Mouse (Mus musculus) CH12.LX (cell line): ENCODE results near the gene Sdf4. TPM values are rescaled to one million over a fixed set of nuclear protein-coding genes. Genes with fewer than 3 reads are reported as not detected.

Source experiments
- DNase-seq: peaks from one replicate; pipeline ENCODE4 v3.0.0-alpha.2; 2013; ENCODE audit errors: extremely low read depth
- H3K27ac ChIP-seq: 2 replicates; pipeline ENCODE4 v1.5.1; 2012; ENCODE audit warnings: low read depth, mild to moderate bottlenecking, control low read depth, moderate library complexity; ENCODE audit not compliant: insufficient read depth
- H3K27me3 ChIP-seq: replicated peaks from 2 replicates; pipeline ENCODE3; 2012; ENCODE audit warnings: inconsistent platforms
- H3K36me3 ChIP-seq, 2 experiments: replicated peaks in 1 of 2; 2 replicates each; pipeline versions ENCODE3 to v1.6.1; 2012; ENCODE audit warnings: inconsistent platforms in 1 of 2, low read length in 1 of 2, mild to moderate bottlenecking in 1 of 2, mixed read lengths in 1 of 2, moderate library complexity in 1 of 2; ENCODE audit not compliant: control insufficient read depth in 1 of 2, insufficient read depth in 1 of 2
- H3K4me1 ChIP-seq, 2 experiments: 2 replicates each; pipeline ENCODE4 v1.6.1; 2012; ENCODE audit warnings: inconsistent platforms in 1 of 2, moderate library complexity in 1 of 2; ENCODE audit not compliant: insufficient read depth in 2 of 2, control insufficient read depth in 1 of 2
- H3K4me2 ChIP-seq: 2 replicates; pipeline ENCODE4 v1.6.1; 2012; ENCODE audit warnings: low read depth, mild to moderate bottlenecking, control low read depth; ENCODE audit not compliant: poor library complexity, insufficient read depth, severe bottlenecking
- H3K4me3 ChIP-seq, 3 experiments: fragments of 150-350 bp in 1 of 3; sonication (generic) in 1 of 3; replicated peaks in 1 of 3; 2 replicates each; pipeline versions ENCODE3 to v1.5.1; 2011 to 2012; ENCODE audit warnings: low read depth in 2 of 3, low read length in 2 of 3, mild to moderate bottlenecking in 2 of 3, moderate library complexity in 2 of 3, control low read depth in 1 of 3, improper control_type of control experiment in 1 of 3, inconsistent platforms in 1 of 3, mixed read lengths in 1 of 3; ENCODE audit not compliant: poor library complexity in 1 of 3
- H3K79me2 ChIP-seq: replicated peaks from 2 replicates; pipeline ENCODE4 v1.6.1; 2012; ENCODE audit warnings: mild to moderate bottlenecking, moderate library complexity; ENCODE audit not compliant: control insufficient read depth, poor library complexity, insufficient read depth, severe bottlenecking; ENCODE audit errors: extremely low read depth
- H3K9ac ChIP-seq: 2 replicates; pipeline ENCODE4 v1.6.1; 2012; ENCODE audit warnings: low read depth, mild to moderate bottlenecking, control low read depth, moderate library complexity; ENCODE audit not compliant: insufficient read depth
- H3K9me3 ChIP-seq: replicated peaks from 2 replicates; pipeline ENCODE3; 2012; ENCODE audit warnings: low read length, inconsistent platforms, mixed read lengths
- BHLHE40 ChIP-seq: IDR thresholded peaks from 2 replicates; pipeline ENCODE4 v1.6.1; 2011; ENCODE audit warnings: mild to moderate bottlenecking, low read depth, low read length, improper control_type of control experiment
- CHD1 ChIP-seq: IDR thresholded peaks from 2 replicates; pipeline ENCODE4 v1.6.1; 2012; ENCODE audit warnings: low read depth, low read length, improper control_type of control experiment, inconsistent platforms
- CHD2 ChIP-seq: IDR thresholded peaks from 2 replicates; pipeline ENCODE4 v1.6.1; 2011; ENCODE audit warnings: low read length, improper control_type of control experiment
- ELF1 ChIP-seq: IDR thresholded peaks from 2 replicates; pipeline ENCODE4 v1.6.1; 2014; ENCODE audit warnings: low read depth, mild to moderate bottlenecking, inconsistent platforms, low read length, improper control_type of control experiment
- EP300 ChIP-seq: IDR thresholded peaks from 2 replicates; pipeline ENCODE4 v1.6.1; 2011; ENCODE audit warnings: low read length, improper control_type of control experiment
- ETS1 ChIP-seq: conservative IDR thresholded peaks from 2 replicates; pipeline ENCODE4 v1.6.1; 2012; ENCODE audit warnings: low read depth, mild to moderate bottlenecking, inconsistent platforms, low read length, improper control_type of control experiment, moderate library complexity
- GABPA ChIP-seq: IDR thresholded peaks from 2 replicates; pipeline ENCODE4 v1.6.1; 2012; ENCODE audit warnings: low read depth, low read length, improper control_type of control experiment, inconsistent platforms; ENCODE audit not compliant: insufficient replicate concordance
- JUN ChIP-seq: IDR thresholded peaks from 2 replicates; pipeline ENCODE4 v1.6.1; 2011; ENCODE audit warnings: low read depth, mild to moderate bottlenecking, low read length, improper control_type of control experiment, moderate library complexity; ENCODE audit not compliant: insufficient read depth
- MAFK ChIP-seq: IDR thresholded peaks from 2 replicates; pipeline ENCODE4 v1.6.1; 2011; ENCODE audit warnings: low read length, improper control_type of control experiment; ENCODE audit not compliant: insufficient replicate concordance
- MAZ ChIP-seq: IDR thresholded peaks from 2 replicates; pipeline ENCODE4 v1.6.1; 2012; ENCODE audit warnings: low read depth, mild to moderate bottlenecking, inconsistent platforms, low read length, improper control_type of control experiment, moderate library complexity
- MXI1 ChIP-seq: IDR thresholded peaks from 2 replicates; pipeline ENCODE4 v1.6.1; 2011; ENCODE audit warnings: mild to moderate bottlenecking, low read depth, low read length, improper control_type of control experiment
- NELFE ChIP-seq: IDR thresholded peaks from 2 replicates; pipeline ENCODE4 v1.6.1; 2011; ENCODE audit warnings: low read depth, low read length, improper control_type of control experiment
- POLR2A ChIP-seq: IDR thresholded peaks from 2 replicates; pipeline ENCODE4 v1.6.1; 2011; ENCODE audit warnings: low read depth, mild to moderate bottlenecking, improper control_type of control experiment, low read length
- RAD21 ChIP-seq: IDR thresholded peaks from 2 replicates; pipeline ENCODE4 v1.6.1; 2011; ENCODE audit warnings: low read depth, mild to moderate bottlenecking, low read length, improper control_type of control experiment, moderate library complexity
- SMC3 ChIP-seq: IDR thresholded peaks from 2 replicates; pipeline ENCODE4 v1.6.1; 2011; ENCODE audit warnings: low read depth, low read length, improper control_type of control experiment
- ZNF384 ChIP-seq: IDR thresholded peaks from 2 replicates; pipeline ENCODE4 v1.6.1; 2012; ENCODE audit warnings: low read depth, low read length, improper control_type of control experiment, inconsistent platforms
- dilution Hi-C: fragments of 300-500 bp; cut with MboI; formaldehyde crosslinking; loops from 2 replicates; pipeline ENCODE4 v1.14.3; 2020; ENCODE audit warnings: low sequenced_read_pairs; ENCODE audit not compliant: extremely low pct_unique_long_range_greater_than_20kb, extremely low pct_ligation_motif_present
- in situ Hi-C: fragments of 300-500 bp; cut with MboI; formaldehyde crosslinking; loops from 3 replicates; pipeline ENCODE4 v1.14.3; 2019; ENCODE audit warnings: low sequenced_read_pairs, low pct_ligation_motif_present, low pct_unique_long_range_greater_than_20kb, mixed read lengths
- polyA plus RNA-seq: library from polyadenylated mRNA; unstranded; fragments of >175 nt; gene quantifications from 2 replicates; pipeline ENCODE4 v1.2.1, GENCODE M21; 2012; ENCODE audit warnings: low read depth; ENCODE audit not compliant: insufficient read length
- total RNA-seq, 2 experiments: library from RNA; depleted of rRNA; stranded (reverse); fragments of 300-350 nt in 1 of 2; fragments of >200 nt in 1 of 2; gene quantifications; 2 replicates each; pipeline ENCODE4 v1.2.3; 2012 to 2014

Sdf4 gene
- total and polyA plus RNA-seq, 3 experiments: 167 to 211 (median 210) TPM

DNA sequence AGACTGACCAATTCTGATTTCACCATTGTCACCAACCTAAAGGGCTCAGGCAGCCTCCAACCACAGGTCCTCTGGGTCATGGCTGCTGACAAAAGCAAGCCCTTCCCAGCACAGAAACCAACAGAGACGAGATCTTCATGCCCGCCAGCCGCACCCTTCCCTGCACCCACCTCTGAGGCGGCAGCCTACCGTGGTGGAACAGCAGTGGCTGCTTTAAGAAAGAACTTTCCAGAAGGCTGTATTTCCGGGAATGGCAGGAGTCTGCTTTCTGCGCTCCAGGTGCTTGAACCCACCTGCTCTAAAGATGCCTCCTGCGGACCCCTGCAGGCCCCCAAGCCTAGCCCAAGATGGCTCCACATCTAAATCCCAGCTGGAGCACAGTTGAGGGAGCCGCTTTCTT, 66.2 kb downstream of the Sdf4 start:
- no peak overlapping the region for H3K27ac ChIP-seq
- no peak for TF ChIP-seq CHD1
- TF ChIP-seq BHLHE40: no peak
- TF ChIP-seq MXI1: no peak
- TF ChIP-seq POLR2A: no peak
- no peak for TF ChIP-seq MAZ
- no peak overlapping the region for H3K4me3 ChIP-seq
- H3K9ac ChIP-seq: no peak overlapping the region
- H3K9me3 ChIP-seq: no peaks in the 10 kb centered on the region
- in situ Hi-C loops (no loop called here), dilution Hi-C loops (no loop called here)
- H3K36me3 ChIP-seq: peaks cover 0 to 8% of the 10 kb centered on the region in 2 experiments
- no peaks in the 10 kb centered on the region for H3K27me3 ChIP-seq
- DNase-seq: no peak
- no peak overlapping the region for H3K4me2 ChIP-seq
- H3K79me2 ChIP-seq: no peaks in the 10 kb centered on the region
- peaks cover 13 to 32% of the 10 kb centered on the region in 2 experiments for H3K4me1 ChIP-seq

DNA sequence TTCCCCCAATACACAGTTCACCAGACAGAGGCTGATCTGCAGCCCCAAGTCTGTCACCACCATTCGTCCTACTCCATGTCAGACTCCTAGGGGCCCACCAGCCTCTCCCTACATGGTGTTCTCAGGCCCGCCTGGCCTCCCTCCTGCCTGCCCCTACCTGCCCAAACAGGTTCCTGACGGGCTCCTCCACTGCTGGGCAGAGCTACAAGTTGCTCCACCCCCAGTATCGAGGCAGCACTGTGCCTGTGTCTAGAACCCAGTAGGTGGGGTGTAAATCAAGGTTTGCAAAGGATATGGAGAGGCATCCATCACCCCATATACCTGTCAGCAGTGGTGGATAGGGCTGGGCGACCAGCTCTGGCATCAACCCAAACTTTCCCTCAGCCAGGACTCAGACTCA, 66.6 kb downstream of the Sdf4 start, which contains the start of gene Ttll10:
Gene Ttll10, minus strand, starts transcription at position 154 of the 400 bp plus-strand sequence.
- peaks cover 0 to 11% of the 10 kb centered on the region in 2 experiments for H3K36me3 ChIP-seq
- TF ChIP-seq SMC3: no peak
- no peak for TF ChIP-seq JUN
- no peak for TF ChIP-seq MAFK
- TF ChIP-seq ETS1: no peak
- TF ChIP-seq EP300: no peak
- no peak for TF ChIP-seq ZNF384
- no peak for TF ChIP-seq CHD2
- TF ChIP-seq GABPA: no peak
- TF ChIP-seq RAD21: no peak
- no peak for TF ChIP-seq CHD1
- no peak for TF ChIP-seq BHLHE40
- no peak for TF ChIP-seq ELF1
- no peak for TF ChIP-seq MXI1
- no peak for TF ChIP-seq NELFE
- H3K79me2 ChIP-seq: no peaks in the 10 kb centered on the region
- in situ Hi-C loops (no loop called here), dilution Hi-C loops (no loop called here)
- H3K27me3 ChIP-seq: no peaks in the 10 kb centered on the region
- no peaks in the 10 kb centered on the region for H3K9me3 ChIP-seq
- no peak within 1 kb of the TSS for H3K4me2 ChIP-seq
- H3K9ac ChIP-seq: no peak within 1 kb of the TSS
- DNase-seq: no peak
- no peak within 1 kb of the TSS for H3K4me3 ChIP-seq
- H3K4me1 ChIP-seq: peaks cover 13 to 34% of the 10 kb centered on the region in 2 experiments
- no peak within 1 kb of the TSS for H3K27ac ChIP-seq
